Mouse (Mus musculus): ENCODE measurements at regions not wholly inside any gene's neighbourhood (a gene's known extent, or its start where the extent isn't known, plus 50 kb on each side); places are given as distances from the start of the nearest gene placed in this dataset.

DNA sequence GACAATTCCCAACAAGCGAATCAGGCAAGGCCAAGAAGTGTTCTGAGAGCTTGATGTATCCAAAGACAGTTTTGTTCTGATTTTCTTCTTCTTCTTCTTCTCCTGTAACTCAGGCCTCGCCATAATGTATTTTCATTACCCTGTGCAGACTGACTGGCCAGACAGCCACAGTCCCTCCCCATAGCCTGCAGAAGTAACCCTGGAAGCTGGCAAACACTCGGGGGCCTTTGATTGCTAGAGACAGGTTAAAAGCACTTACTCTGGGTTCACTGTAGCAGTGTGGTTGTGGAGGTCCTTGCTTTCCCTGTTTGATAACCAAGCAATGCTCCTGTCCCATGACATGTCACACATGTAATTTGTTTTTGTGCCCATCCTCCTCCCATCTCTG is 275.8 kb upstream of the Sema6d start:
- DNase-seq (ENCODE audit: low read depth): no peak
- TF ChIP-seq POLR2A (IDR thresholded peaks at IDR 0.05; ENCODE audit: borderline replicate concordance, extremely low read depth, insufficient read depth, insufficient read length, poor library complexity, severe bottlenecking): no peak
- no peak for TF ChIP-seq CTCF (IDR thresholded peaks at IDR 0.05; ENCODE audit: borderline replicate concordance, extremely low read depth, insufficient read depth, insufficient read length)

DNA sequence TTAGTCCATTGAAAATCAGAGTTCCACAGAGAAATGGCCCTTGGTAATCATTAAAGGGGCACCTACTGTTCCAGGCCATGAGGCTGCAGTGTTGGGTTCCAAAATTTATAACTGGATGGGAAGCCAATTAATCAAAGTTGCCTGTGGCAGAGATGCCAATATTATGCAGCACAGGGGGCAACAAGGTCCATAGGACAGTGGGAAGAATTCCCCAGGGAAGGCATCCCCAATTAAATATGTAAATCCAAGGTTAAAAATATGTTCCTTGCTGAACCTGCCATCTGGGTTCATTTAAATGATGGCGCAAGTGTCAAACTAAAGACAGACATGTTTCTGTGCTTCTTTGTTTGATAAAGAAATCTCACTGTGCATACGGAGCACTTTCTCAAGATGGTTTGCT is 273.1 kb upstream of the Sema6d start:
- DNase-seq (ENCODE audit: low read depth): peak; percentile 68
- TF ChIP-seq CTCF (IDR thresholded peaks at IDR 0.05; ENCODE audit: borderline replicate concordance, extremely low read depth, insufficient read depth, insufficient read length): no peak
- no peak for TF ChIP-seq POLR2A (IDR thresholded peaks at IDR 0.05; ENCODE audit: borderline replicate concordance, extremely low read depth, insufficient read depth, insufficient read length, poor library complexity, severe bottlenecking)

DNA sequence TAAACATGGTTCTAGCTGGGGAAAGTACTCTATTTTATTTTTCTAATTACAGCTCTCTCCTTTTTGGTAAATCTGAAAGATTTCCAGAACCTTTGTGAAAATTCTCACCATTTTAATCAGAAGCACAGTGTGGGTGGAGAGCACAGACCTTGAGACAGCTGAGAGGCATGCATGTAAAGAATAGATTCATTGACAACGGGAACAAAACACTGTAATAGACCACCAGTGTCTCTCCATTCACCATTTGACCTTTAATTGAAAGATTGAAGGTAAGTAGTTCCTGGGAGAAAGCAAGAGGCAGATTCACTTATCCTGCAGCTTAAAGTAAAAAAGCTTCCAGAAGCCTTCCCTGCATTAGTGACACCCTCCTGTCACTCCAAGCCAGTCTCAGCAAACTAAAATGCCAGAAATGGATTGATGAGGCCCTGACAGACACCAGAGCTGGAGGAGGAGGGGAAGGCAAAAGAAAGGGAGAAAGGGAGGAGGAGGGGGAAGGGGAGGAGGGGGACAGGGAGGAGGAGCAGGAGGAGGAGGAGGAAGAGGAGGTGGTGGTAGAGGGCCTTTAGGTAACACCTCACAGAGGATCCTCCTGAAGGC is 256.1 kb upstream of the Sema6d start:
- TF ChIP-seq CTCF (IDR thresholded peaks at IDR 0.05; ENCODE audit: borderline replicate concordance, extremely low read depth, insufficient read depth, insufficient read length) (no peak), POLR2A (IDR thresholded peaks at IDR 0.05; ENCODE audit: borderline replicate concordance, extremely low read depth, insufficient read depth, insufficient read length, poor library complexity, severe bottlenecking) (no peak)
- peak; percentile 59 for DNase-seq (ENCODE audit: low read depth)
